Mouse (Mus musculus) cortical plate, adult 2 months (tissue): ENCODE results near the gene Dync1i1. TPM values are rescaled to one million over a fixed set of nuclear protein-coding genes. Genes with fewer than 3 reads are reported as not detected.
"Not testable (repeated sequence)": the region's sequence is repeated elsewhere in the genome, so short reads cannot be mapped to it uniquely, and the experiment has no call there.

Source experiments
- H3K27ac ChIP-seq: fragments of 200-500 bp; 2 replicates; pipeline ENCODE4 v1.5.1; 2012; ENCODE audit warnings: low read length, control low read depth, inconsistent platforms; ENCODE audit not compliant: insufficient read depth
- H3K4me1 ChIP-seq: fragments of 200-500 bp; 2 replicates; pipeline ENCODE4 v1.6.1; 2011; ENCODE audit warnings: low read length; ENCODE audit not compliant: control insufficient read depth, insufficient read depth
- H3K4me3 ChIP-seq: fragments of 200-500 bp; 2 replicates; pipeline ENCODE4 v1.5.1; 2011; ENCODE audit warnings: mild to moderate bottlenecking, low read length, control low read depth; ENCODE audit not compliant: insufficient read depth
- CTCF ChIP-seq: fragments of 200-500 bp; IDR thresholded peaks from 2 replicates; pipeline ENCODE4 v1.5.1; 2011; ENCODE audit warnings: mild to moderate bottlenecking, control low read depth, low read length; ENCODE audit not compliant: insufficient read depth; ENCODE audit errors: extremely low read depth
- POLR2A ChIP-seq: fragments of 200-500 bp; IDR thresholded peaks from 2 replicates; pipeline ENCODE4 v1.6.1; 2011; ENCODE audit warnings: mild to moderate bottlenecking, low read length, control low read depth; ENCODE audit not compliant: insufficient read depth; ENCODE audit errors: extremely low read depth
- polyA plus RNA-seq: library from polyadenylated mRNA; depleted of rRNA; stranded (reverse); fragments of >200 nt; gene quantifications from 2 replicates; pipeline ENCODE4 v1.2.3, GENCODE M21; 2012; rRNA removed

Dync1i1 gene
- polyA plus RNA-seq: 133 and 140 TPM in 2 replicates

GRCm38 (mm10) chr6:5725611-5726236, at the start of gene Dync1i1:
TSS of gene Dync1i1 (plus strand) at chr6:5725639.
- Histone ChIP-seq H3K4me3 (peak within 1 kb of the TSS; percentile 79), H3K27ac (peak within 1 kb of the TSS; percentile 95), H3K4me1 (no peaks in the 10 kb centered on the region; the same call in 1 of the 2 replicates)
- TF ChIP-seq POLR2A (peak; percentile 74), CTCF (no peak)

- Histone ChIP-seq H3K4me3 (no peak overlapping the region), H3K4me1 (no peaks in the 10 kb centered on the region), H3K27ac (no peak overlapping the region)
- TF ChIP-seq POLR2A: no peak
- TF ChIP-seq CTCF: no peak
Measured at GRCm38 (mm10) chr6:5679738-5680137, 45.7 kb upstream of the Dync1i1 start.

GRCm38 (mm10) chr6:5701826-5702225, 23.6 kb upstream of the Dync1i1 start:
- no peak overlapping the region for H3K27ac ChIP-seq
- TF ChIP-seq POLR2A (no peak), CTCF (no peak)
- no peaks in the 10 kb centered on the region for H3K4me1 ChIP-seq
- no peak overlapping the region for H3K4me3 ChIP-seq

- not testable (repeated sequence) for H3K27ac ChIP-seq, H3K4me3 ChIP-seq, H3K4me1 ChIP-seq
Measured at GRCm38 (mm10) chr6:5707894-5708293, 17.5 kb upstream of the Dync1i1 start.

GRCm38 (mm10) chr6:5710063-5710605, 15.3 kb upstream of the Dync1i1 start:
- Histone ChIP-seq H3K4me3 (no peak overlapping the region), H3K27ac (no peak overlapping the region), H3K4me1 (no peaks in the 10 kb centered on the region)
- no peak for TF ChIP-seq POLR2A

- Histone ChIP-seq H3K4me3 (no peak overlapping the region), H3K4me1 (no peaks in the 10 kb centered on the region; the same call in 1 of the 2 replicates), H3K27ac (no peak overlapping the region)
- TF ChIP-seq CTCF: no peak
- no peak for TF ChIP-seq POLR2A
Measured at GRCm38 (mm10) chr6:5712620-5713019, 12.8 kb upstream of the Dync1i1 start.

GRCm38 (mm10) chr6:5715101-5715618, 10.3 kb upstream of the Dync1i1 start:
- no peak overlapping the region for H3K27ac ChIP-seq
- no peak for TF ChIP-seq CTCF
- TF ChIP-seq POLR2A: no peak
- H3K4me3 ChIP-seq: no peak overlapping the region
- H3K4me1 ChIP-seq: no peaks in the 10 kb centered on the region; the same call in 1 of the 2 replicates

GRCm38 (mm10) chr6:5718955-5719354, 6.5 kb upstream of the Dync1i1 start:
- Histone ChIP-seq H3K27ac (no peak overlapping the region), H3K4me1 (no peaks in the 10 kb centered on the region; the same call in 1 of the 2 replicates), H3K4me3 (no peak overlapping the region)
- no peak for TF ChIP-seq POLR2A
- TF ChIP-seq CTCF: no peak

- H3K4me1 ChIP-seq, H3K4me3 ChIP-seq, H3K27ac ChIP-seq: not testable (repeated sequence)
Measured at GRCm38 (mm10) chr6:5720716-5721115, 4.7 kb upstream of the Dync1i1 start.

- H3K4me3 ChIP-seq: no peak overlapping the region
- TF ChIP-seq CTCF (no peak), POLR2A (no peak)
Measured at GRCm38 (mm10) chr6:5723986-5724385, 1.5 kb upstream of the Dync1i1 start.

More at GRCm38 (mm10) chr6:5723986-5724385, 1.5 kb upstream of the Dync1i1 start:
- Histone ChIP-seq H3K27ac (no peak overlapping the region), H3K4me1 (no peaks in the 10 kb centered on the region; the same call in 1 of the 2 replicates)
